Mouse (Mus musculus) heart, adult 18-20 months (tissue): ENCODE measurements around the gene Pced1b. TPM values are rescaled to one million over a fixed set of nuclear protein-coding genes. Genes with fewer than 3 reads are reported as not detected.

Experiments
- DNase-seq, 2 experiments: peaks; one replicate each; pipeline ENCODE4 v3.0.0; 2021 to 2022; ENCODE audit warnings: mixed read lengths in 1 of 2
- total RNA-seq, 2 experiments: library from RNA; stranded (reverse); gene quantifications; 2 replicates each; pipeline ENCODE4 v1.2.3; 2021

Gene Pced1b
- total RNA-seq, 2 experiments from 2014 or later: 1.9 to 4.4 TPM

- no peak for DNase-seq
Measured at GRCm38 (mm10) chr15:97286731-97287130, 39.8 kb downstream of the Pced1b start.

- DNase-seq: no peak
Measured at GRCm38 (mm10) chr15:97287436-97288143, 40.7 kb downstream of the Pced1b start.

- no peak for DNase-seq
Measured at GRCm38 (mm10) chr15:97288690-97289089, 41.8 kb downstream of the Pced1b start.

GRCm38 (mm10) chr15:97289176-97289575 is 42.3 kb downstream of the Pced1b start:
- DNase-seq: no peak

DNA sequence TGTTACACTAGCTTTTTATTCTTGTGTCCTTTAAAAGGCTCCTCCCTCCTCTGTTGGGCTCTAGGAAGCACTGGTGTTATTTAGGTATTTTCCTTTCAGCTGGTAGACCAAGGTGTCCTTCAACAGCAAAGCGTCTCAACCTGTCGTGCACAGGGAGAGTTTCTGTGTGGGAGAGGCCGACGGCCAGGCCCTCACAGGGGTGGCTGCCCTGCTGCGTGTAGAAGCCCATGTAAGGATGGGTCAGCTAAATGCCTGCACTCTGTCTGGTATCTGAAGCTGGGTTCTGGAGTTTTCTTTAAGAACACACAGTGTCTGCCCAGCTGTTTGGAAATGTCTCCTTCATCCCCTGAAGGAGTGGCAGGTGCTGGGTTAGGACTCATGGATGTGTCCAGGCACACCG is 43.4 kb downstream of the Pced1b start:
- DNase-seq: no peak

DNA sequence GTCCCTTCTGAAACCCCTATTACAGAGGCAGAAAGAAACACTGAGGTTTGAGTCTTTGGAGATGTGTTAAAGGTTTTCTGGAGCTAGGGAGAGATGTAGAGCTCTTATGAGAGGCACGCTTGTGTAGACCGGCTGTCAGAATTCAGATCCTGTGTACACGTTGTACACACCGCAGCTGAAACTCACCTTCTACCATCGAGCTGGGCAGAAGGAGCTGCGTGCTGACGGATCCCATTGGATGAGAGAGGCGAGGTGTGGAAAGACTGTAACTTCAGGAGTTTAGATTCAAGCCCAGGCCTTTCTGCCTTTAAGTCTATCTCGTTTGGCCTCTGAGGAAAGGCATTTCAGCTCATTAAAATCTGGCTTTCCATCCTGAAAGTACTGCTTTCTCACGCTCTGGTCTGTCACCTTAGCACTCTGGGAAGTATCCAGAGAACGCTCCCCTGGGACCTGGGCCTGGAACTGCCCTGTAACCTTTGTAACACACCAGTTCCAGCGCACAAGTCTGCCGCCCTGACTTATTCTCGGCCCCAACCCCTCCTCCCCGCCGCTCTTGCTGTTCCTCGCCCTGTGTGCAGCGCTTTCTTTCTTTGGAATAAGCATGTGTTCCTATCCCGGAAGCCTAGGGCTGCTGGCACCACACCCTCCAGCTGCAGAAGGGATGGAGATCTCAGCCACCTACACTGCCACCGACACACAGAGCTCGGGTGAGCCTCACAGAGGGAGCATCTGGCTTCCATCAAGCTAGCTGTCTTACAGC is 44.6 kb downstream of the Pced1b start:
- DNase-seq: peak; percentile 72 to 76

DNA sequence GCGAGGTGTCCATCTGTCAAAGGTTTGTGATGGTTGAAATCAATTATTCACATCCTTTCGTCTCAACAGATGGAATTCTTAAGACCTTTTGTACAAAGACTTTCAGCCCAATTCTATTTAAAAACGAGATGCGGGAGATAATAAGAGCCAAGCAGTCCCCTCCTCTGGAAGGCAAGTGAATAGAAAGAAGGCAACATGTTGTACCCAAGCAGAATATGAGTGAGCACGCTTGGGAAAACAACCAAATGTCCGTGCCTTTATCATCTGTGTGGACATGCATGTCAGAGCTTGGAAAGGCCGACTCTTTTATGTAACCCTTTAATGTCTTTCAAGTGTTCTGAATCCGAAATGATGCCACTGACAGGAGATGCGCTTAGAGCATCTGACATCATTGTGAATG is 61.0 kb downstream of the Pced1b start:
- no peak for DNase-seq

DNA sequence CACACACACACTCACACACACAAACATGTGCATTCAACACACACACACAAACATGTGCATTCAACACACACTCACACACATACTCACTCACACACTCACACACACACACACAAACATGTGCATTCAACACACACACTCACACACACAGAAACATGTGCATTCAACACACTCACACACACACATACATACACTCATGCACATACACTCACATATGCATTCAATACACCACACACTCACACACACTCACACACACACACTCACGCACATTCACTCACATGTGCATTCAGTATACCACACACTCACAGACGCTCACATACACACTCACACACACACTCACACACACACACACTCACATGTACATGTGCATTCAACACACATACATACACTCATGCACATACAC is 62.6 kb downstream of the Pced1b start:
- no peak for DNase-seq

DNA sequence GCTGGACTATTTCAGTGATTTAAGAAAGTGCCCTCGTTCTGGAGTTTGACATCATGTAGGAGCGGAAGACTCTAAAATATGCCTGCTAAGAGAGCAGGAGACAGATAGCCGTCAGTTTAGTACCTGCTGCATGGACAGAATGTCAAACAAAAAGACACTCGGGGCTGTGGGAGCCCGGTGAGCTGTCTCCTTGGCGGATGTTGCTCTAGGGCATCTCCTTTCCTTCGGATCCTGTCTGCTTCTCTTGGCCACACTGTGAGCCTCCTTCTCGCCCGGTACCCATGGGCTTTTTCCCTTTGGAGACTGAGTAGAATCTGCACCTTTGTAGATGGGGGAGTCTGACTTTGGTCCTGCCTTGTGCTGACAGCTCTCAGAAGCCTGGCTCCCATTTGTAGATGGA is 63.3 kb downstream of the Pced1b start:
- no peak for DNase-seq

- no peak for DNase-seq
Measured at GRCm38 (mm10) chr15:97311211-97311610, 64.3 kb downstream of the Pced1b start.

GRCm38 (mm10) chr15:97311937-97312336 is 65.0 kb downstream of the Pced1b start:
- DNase-seq: no peak

DNA sequence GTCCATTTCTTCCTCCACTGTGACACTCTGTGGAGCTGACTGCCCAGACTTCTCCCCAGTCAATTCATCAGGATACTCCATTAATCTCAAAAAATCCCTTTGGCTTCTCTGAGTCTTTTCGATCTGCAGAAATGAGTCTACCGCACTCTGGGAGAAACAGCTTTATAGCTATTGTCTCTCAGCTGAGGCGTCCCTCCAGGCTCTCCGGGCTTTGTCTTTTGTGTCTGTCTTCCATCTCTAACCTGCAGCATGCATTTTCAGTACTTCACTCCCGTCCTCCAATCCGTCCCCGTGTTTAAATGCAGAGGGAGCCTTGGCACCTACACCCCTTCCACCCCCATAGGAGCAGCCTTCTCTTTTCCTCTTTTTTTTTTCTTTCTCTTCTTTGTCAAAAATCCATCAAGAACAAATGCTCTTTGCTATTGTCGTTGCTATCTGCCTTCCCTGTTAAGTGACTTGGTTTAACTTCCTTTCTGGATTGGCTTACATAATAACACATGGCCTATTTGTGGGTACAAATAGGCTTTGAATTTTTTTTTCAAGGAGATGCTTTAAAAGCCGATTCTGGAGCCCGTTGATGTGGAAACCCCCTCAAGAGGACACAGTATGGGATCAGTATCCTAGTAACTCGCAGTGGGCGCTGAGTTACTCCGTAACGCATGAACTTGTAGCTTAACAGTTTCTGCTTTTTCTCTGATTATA is 68.0 kb downstream of the Pced1b start:
- DNase-seq: no peak

DNA sequence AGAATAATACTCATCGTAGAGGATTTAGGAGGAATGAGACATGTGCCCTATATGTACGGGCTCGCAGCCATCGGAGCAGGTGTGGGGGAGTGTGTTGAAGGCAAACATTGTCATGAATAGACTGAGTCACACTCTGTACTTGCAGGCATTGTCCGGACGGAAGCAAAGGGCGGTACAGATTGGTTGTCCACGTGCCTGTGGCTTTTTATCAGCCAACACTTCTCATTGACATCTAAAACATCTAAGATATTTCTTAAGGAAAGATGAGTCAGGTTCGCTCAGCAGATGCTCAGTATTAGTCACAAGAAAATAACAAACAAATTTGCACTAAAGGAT is 68.5 kb downstream of the Pced1b start:
- DNase-seq: no peak

- DNase-seq: no peak
Measured at GRCm38 (mm10) chr15:97318365-97319001, 71.6 kb downstream of the Pced1b start.

DNA sequence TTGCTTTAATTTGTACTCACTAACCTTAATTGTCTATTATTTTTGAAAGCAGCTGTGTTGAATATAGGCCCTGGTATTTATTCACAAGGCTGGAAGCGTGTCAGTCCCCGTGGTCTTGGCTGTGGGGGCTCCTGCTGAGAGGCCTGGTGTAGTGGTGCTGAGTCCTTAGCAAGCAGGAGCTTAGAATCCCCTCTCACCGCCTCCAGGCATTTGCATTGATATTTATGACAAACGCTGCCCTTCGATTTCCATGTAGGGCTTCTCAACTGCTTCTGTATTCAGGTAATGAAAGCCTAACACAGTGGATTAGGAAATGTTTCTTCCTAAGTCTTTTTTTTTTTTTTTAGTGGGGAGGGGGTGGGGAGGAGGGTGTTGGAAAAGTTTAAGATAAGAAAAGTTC is 75.9 kb downstream of the Pced1b start:
- no peak for DNase-seq

- no peak for DNase-seq
Measured at GRCm38 (mm10) chr15:97323466-97323865, 76.6 kb downstream of the Pced1b start.

DNA sequence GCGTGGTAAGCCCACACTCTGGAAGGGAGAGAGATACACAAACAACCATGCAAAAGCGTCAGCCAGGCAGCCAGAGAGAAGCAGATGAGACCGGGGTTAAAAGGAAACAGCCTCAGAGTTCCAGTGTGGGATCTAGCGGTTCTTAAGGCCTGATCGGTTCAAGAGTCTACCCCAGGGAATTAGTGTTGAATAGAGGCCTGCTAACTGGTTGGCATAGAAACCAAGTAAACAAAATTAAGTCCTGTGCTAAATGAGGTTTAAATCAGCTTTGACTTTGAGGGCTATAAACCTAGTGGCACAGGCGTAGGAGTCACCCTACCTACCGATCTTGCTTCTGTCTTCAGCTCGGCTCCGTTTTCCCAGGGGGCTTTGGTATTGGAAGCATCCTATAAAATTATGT is 77.4 kb downstream of the Pced1b start:
- DNase-seq: no peak

- DNase-seq: peak in 1 of 2 experiments; percentile 47
Measured at GRCm38 (mm10) chr15:97327500-97328081, 80.7 kb downstream of the Pced1b start.

- DNase-seq: no peak
Measured at GRCm38 (mm10) chr15:97332582-97332981, 85.7 kb downstream of the Pced1b start.

DNA sequence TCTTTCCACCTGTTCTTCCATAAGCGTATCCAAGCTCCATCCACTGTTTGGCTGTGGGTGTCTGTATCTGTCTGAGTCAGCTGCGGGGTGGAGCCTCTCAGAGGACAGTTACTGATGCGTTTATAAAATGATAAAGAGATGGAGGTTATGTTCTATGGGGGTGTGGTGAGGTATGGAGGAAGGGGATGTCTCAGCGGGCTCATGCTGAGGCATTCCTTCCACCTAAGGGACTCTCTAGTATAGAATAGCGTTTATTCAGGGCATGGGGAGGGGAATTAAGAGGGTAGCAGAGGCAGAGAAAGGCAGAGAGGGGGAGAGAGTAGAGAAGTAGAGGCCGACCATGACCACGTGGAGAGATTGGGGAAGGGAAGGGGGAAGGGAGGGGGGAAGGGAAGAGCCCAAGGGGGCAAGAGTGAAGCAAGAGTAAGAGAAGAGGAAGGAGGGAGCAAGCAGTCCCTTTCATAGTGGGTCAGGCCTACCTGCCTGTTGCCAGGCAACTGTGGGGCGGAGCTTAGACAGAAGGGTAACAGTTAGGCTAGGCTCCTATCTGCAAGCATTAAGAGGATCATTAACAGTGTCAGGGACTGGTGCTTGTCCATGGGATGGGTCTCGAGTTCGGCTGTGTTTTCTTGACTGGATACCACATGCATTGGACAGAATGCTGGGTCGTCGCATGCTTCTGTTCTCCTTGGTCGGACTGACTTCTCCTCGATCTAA is 90.9 kb downstream of the Pced1b start:
- DNase-seq: peak in 1 of 2 experiments; percentile 21

DNA sequence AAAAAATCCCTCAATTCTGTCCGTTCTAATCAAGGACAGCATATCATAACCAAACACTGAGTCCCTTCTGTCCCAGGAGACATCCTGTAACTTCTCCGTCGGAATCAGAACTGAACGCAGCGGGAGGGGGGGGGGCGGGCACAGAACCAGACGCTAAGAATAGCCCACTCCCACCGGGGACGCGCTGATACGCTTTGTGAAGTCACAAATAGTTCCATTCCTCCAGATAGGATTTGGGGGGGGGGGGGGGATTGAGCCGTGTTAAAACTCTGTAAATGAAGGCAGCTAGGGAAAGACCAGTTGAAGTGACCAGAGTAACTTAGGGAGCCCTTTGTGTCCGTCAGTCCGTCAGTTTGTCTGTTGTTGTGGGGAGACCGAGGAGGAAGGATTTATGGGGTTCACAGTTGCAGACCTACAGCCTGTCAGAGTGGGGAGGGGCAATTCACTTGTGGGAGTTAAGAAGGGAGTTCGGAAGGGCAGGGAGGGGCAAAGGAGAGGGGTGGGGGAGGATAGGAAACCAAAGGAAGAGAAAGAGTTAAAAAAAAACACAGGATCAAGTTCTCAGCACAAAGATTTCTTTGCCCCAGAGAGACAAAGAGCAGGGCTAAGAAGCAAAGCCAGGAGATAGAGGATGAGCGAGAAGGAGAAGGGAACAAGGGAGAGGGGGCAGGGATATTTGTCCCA is 91.6 kb downstream of the Pced1b start:
- no peak for DNase-seq
